Mouse (Mus musculus): Measurements from ENCODE around the gene Gpsm2.

DNA sequence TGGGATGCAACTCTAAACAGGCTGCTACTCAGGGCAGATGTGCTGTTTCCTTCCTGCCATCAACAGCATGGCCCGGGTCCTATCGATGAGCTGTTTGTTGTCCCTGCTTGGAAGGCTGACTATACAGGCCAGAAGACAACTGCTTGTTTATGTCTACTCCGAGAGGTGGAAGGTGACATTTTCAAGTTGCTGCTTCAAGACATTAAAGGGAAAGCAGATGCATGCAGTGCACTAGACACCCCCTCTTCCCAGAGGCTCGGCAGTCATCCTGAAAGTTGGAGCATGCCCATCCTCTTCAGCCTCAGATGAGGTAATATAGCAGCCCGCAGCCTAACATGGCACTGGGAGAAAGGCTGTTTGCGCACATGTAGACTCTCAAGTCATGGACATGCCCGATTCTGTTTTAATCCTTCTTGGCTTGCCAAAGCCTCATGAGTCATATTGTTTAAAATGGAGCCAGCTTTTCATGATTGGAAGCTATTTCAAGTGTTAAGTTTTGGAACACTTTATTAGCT lies 40.5 kb upstream of the Gpsm2 start:
- TF ChIP-seq CTCF (IDR thresholded peaks at IDR 0.05; ENCODE audit: insufficient read depth, low read depth, low read length) (no peak), POLR2A (IDR thresholded peaks at IDR 0.05; ENCODE audit: insufficient read depth, low read depth, low read length) (no peak)
